Mouse (Mus musculus): ENCODE measurements at regions not wholly inside any gene's neighbourhood (a gene's known extent, or its start where the extent isn't known, plus 50 kb on each side); places are given as distances from the start of the nearest gene placed in this dataset.

DNA sequence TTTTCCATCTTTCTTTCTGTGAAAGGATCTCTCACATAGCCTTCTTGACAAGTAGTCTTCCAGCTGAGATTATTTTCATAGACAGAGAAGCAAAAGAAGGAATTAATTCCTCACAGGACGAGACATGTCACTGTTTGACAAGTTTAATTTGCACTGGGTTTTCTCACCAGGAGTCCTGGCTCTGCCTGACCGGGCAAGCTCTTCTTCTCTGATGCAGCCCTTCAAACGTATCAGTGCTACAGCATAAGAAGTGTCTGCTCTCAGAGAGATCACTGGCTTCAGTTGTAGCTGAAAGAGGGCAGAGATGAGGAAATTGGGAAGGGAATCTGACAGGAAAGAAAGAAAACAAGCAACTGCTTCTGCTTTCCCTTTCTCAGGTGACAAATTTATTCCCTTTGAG lies 201.8 kb upstream of the Slc39a10 start:
- no peak for DNase-seq

DNA sequence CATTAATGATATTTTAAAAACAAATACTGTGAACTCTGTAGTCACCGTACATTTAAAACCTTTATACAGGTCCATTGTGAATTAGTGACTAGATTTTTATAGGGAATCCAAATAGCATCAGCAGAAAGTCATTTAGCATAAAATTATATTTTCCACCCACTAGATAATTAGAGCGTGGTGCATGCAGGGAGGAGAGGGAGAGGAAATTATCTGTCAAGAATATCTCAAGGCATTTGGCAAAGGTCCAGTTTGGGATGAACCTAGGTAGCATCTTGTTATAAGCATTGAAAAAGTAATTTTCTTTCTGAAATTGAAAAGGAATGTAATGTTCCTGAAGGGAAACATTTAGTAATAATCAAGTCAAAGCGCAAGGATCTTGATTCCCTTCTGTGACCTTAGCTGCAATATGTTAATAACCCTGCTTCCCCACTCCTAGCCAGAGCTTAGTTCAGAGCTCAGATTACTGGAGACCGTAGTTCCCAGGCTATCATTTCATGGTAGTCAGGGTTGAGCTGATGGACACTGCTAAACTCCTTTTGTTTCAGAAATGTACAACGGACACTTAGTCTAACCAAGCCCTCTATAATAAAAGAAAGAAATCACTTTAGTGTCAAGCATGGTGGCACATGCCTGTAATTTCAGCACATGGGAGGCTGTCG lies 200.8 kb upstream of the Slc39a10 start:
- no peak for DNase-seq

DNA sequence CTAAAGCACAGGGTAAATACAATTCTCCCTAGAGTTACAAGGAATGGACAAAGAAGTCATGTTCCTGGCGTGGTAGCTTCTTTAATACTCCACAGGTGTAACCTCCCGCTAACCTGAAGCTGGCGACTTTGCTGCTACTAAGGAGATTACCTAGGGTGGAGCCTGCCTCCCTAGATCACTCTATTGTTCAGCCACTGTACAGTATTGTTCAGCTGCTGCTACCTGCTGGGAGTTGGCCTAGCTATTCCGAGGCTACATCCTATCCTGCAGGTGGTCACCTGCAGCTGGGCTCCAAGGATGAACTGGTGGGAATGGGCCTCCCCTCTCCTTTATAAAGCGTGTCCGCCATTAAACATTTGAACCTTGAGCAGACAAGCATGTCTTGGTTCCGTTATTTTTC lies 183.8 kb upstream of the Slc39a10 start:
- no peak for DNase-seq

DNA sequence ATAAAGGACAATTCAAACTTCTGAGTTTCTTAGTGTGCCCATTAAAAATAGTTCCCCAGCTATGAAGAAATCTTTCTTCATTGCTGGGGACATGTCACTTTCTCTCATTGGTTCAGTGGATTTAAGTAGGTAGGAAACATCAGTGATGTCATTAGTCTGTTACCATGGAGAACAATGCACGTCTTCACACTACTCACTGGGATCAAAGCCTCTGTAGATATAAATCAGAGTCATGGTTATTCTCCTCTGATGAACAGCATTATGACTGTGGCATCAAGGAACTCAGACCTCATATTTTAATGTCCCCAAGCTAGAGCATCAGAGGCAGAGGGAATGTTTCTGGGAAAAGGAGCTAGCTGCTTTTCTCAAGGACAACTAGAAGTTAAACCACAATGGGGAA lies 165.5 kb upstream of the Slc39a10 start:
- no peak for DNase-seq

DNA sequence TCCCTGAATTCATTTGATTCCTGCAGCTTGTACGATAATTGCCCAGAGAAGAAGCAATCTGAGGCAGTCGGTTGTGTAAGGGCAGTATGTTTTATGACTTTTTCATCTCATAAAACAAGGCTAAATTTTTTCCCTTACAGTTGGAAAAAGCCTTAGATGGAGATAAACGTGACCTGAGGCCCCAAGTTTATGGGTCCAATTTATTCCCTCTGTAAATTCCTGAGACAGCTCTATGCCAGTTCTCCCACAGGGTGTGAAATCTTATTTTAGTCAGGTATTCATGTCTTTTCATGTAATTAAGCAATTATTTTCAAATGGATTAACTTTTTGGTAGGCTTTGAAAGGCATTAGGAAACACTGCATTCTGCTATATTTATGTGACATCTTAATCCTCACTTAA lies 164.7 kb upstream of the Slc39a10 start:
- no peak for DNase-seq

DNA sequence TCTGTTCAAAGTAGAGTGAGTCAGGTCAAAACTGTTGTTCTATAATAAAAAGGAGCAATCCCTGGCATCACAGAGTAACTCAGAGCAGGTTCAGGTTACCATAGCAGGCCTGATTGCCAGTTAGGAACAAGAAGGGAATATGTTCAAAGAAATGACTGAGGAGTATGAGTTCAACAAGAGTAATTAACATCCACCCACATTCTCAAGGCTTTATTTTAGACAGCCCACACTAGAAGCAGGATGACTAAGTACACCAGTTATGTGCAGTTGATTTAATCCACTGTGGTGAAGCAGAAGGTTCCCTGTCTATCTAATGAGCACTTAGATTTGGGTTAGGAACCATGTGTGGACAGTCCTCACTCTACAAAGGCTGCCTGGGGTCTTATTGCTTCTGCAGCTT lies 158.5 kb upstream of the Slc39a10 start:
- no peak for DNase-seq

DNA sequence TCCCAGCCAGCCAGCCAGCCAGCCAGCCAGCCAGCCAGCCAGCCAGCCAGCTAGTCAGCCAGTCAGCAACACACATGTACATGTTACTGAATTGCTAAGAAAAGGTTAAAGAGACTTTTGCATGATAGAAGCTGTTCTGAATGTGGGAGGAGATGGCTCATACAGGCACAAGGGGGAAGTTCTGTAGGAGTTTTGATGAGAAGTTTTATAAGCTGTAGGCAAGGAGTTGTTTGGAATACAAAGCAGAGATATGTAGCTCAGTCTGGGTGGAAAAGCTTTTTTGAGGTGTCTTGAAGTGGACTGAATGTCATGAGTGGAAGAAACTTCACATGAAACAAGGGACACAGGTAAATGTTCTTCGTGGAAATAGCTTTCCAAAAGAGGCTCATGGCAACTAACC lies 157.8 kb upstream of the Slc39a10 start:
- DNase-seq, result no peak

DNA sequence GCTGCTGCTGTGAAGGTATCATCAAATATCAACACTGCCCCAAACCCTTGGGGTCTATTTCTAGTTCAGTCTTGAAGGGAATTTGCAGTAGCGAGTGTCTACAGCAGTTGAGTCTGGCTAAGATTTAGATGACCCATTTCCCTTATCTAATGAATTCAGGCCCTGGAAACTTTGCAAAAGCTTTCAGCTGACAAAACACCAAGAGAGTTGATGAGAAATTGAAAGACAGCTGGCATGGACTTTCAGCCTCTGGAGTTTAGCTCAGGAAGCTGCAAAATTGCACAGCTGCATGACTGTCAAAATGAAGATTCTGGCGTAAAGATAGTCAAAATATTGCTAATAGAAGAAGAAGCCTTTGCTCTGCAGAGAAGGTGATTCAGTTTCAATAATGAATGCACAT lies 144.9 kb upstream of the Slc39a10 start:
- no peak for DNase-seq

DNA sequence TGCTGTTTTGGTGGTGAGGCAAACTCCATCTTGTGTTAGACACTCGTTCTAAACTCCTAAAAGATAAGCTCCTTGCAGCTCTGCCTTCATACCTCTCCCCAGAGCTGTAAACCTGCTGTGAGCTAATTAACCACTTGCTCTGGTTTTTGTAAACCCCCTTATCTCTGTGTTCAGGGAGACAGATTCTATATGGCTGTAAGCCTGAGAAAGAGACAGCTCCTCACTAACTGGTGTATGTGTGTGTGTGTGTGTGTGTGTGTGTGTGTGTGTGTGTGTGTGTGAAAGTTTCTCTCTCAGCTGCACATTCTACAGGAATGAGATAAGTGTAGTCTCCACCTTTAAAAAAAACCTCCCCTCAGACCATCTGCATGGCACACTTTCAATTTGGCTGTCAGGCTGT lies 126.7 kb upstream of the Slc39a10 start:
- no peak for DNase-seq

DNA sequence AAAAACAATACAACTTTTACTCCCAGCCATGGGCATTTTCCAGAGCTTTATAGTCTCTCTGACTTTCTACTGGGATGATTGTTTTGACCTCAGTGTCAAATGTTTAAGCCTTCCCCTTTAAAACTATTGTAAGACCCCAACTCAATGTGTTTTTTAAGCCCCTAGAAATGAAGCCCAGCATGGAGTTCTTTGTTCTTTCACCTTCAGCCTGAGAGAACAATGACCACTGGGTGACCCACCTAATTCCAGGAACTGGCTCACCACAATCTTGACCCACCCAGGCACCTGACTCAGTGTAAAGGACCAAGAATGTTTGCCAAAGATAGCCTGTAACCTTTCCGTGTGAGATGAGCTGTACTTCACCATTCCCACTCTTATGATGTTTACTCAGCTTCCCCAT lies 121.9 kb upstream of the Slc39a10 start:
- DNase-seq, result no peak

DNA sequence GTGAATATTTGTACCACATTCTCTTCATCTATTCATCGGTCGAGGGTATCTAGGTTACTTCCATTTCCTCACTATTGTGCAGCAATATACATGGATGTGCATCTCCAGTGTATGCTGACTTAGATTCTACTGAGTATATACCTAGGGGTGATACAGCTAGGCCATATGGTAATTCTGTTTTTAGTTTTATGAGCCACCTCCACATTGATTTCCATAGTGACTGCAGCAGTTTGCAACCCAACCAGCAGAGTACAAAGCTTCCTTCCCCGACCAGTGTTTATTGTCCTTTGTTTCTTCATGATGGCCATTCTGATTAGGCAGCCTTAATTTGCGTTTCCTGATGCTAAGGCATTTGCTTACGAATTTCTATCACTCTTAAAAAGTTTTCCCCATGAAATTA lies 111.1 kb upstream of the Slc39a10 start:
- DNase-seq, result no peak

DNA sequence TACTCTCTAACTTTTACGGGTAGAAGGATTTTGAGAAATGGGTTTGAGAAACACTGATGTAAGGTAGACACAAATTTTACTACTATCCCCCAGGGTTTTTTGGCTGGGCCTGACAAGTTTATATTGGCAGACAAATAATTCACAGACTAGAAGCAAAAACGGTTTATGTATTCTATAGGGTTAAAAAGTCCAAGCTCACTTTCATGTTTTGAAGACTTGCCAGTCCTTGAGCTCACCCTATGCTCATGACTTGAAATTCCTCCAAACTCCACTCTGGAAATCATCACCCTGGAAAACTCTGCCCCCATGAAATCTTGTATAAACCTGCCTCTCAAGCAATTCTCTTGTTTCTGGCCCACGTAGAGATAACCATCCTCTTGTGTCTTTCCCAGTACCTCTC lies 106.7 kb upstream of the Slc39a10 start:
- DNase-seq, result no peak

DNA sequence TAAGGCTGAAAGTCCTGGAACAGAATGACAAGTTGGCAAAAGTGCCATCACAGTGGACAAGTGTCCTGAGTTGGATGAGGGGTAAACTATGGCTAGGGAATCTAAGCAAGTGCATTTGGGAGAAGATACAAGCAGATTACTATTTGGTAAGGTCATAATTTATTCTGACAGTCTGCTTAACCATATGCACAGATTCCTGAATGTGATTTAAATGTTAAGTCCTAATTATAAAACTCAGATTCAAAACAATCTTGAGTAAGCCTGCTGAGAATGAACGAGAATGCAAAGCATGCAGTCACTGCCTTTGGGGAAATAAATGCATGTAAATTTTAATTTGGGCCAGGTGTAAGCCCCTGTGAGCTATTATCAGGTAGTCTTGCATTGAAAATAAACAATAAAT lies 93.3 kb upstream of the Slc39a10 start:
- DNase-seq, result no peak

DNA sequence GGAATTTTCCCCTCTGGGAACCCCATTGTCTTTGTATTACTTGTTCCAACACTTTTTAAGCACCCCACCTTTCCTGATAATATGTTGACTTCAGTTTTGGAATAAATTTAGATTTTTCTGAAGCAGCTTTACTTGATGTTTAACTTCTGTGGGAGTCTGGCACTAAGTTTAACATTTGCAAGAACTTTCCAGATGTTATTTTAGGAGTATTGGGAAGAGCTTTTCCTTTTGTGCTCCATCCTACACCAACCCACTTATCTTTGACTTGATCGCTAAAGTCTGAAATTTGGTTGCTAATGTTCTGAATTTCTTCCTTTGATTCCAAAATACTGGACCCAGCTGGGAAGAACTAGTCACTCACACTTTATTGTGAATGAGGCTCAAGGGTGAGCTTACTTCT lies 90.4 kb upstream of the Slc39a10 start:
- DNase-seq, result no peak

DNA sequence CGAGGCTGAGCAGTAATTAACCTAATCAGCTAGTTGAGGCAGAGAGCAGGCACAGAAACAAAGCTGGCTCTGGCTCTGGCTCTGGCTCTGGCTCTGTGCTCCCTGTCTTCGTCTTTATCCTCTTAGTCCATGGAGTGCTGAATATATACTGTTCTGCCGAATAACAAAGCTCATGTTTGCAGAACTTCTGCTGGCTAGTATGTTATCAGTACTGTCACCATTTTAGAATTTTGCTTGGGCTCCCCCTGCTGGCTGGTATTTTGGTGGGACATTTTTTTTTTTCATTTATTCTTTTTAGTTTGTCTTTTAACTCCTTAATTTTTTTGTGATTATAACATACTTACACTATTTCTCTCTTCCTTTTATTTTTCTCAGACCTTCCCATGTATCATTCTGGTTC lies 77.8 kb upstream of the Slc39a10 start:
- peak; percentile 47 for DNase-seq

DNA sequence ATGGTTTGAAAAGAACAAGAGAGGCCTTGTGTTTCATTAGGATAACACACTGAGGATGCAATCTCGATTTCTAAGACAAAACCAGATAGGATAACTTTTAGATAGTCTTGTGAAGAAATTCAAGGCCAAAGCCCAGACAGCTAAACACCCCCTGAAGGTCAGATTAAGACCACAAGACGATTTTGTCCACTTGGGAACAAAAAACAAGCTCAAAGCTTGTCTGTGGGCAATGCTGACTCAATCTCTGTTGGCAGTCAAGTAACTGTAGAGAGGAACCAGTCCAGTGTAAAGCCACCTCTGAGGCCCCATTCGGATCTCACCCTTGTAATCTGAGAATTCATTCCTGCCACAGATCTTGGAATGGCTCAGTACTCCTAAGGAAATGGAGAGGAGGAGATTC lies 75.7 kb upstream of the Slc39a10 start:
- DNase-seq, result no peak

DNA sequence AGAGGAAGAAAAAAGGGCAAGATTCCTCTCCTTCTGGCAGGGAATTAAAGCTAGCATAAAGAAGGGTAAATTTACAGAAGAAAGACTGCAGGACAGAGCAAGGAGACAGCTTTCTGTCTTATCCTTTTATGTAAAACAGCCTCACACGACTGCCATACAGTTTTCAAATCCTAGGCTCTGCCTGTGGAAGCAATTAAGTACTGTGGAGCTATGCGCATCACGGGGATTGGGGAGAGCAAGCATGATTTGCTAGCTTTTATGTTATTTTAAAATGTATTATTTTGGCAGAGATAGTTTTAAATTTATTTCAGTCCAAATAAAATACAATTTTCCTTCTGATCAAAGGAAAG lies 74.2 kb upstream of the Slc39a10 start:
- no peak for DNase-seq

DNA sequence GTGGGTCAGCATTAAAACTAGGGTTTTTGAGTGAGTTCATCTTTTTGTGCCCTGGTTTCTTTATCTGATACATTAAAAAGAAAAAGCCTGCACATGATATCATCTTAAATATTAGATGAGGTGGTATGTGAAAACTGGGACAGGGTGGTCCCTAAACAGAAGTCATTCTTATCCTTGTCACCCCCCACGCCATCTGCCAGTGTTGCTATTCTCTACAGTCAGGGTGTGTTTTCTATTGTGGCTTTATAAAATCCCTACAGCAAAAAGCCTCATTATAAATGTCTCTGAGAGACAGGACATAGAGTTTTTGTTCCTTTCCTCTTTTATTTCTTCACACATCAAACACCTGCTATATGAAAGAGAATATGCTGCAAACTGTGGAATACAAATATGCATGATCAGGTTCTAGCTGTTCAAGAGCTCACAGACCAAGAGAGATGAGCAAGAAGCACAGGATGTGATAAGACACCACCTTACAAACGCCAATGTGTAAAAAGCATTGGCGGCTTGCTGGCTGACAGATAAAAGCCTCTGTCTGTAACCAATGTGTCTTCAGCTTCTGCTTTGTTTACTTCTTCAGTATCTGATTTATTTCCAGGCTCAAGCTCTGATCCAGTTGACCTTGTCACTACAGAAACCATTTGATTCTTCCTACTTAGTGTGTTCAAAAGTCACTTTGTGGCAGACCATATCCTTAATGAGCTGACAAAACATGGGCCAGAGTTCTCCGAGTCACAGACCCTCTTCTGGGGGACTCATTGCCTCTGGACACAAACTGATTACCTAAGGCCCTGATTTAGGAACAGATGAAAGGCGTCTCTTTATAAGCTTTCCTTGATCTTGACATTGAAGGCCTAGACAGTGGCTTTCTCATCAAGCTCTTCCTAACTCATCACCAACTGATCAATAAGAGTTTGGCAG lies 73.6 kb upstream of the Slc39a10 start:
- DNase-seq, result no peak

DNA sequence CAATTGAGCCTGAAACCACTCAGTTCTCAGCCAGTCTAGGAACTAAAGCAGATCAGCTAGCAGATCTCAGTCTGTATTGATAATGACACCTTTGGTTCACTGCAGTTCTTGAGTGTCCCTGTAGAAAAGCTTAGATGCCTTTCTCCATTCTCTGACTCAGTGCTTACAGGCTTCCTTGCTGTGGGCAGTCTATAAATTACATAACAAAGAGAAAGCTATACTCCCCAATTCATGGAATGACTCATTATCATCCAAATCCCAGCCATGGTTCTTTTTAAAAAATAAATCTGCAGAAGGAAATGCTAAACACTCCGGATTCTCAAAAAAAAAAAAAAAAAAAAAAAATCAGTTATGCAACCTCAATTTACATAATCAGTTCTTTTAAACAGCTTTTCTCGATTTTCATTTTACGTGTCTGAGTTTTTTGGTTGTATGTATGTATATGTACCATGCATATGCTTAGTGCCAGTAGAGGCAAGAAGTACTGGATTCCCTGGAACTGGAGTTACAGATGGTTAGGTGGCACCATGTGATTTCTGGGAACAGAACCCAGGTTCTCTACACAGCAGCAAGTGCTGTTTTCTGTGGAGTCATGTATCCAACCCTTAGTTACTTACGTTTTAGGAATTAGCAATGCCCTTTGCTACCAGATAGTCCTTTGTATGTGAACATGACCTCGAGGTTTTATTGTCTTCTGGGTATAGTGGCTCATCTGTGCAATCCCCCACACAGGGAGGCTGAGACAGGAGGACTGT lies 71.5 kb upstream of the Slc39a10 start:
- DNase-seq, result no peak
